Comparison of ENCODE assay signal across 7 mouse cellular contexts in genomic region chr11:98785214-98785613, GRCm38 (mm10). TPM values are rescaled to one million over a fixed set of nuclear protein-coding genes. Genes with fewer than 3 reads are reported as not detected.
DNase-seq lines count a peak whose midpoint lies in the region; ATAC-seq and TF ChIP-seq lines count a peak whose summit lies in the region.

No protein-coding gene starts in this region.

- H3K36me3 ChIP-seq in myocyte (ENCODE audit: control insufficient read depth, insufficient read depth): no peaks in the 10 kb centered on the region

- no peak for ATAC-seq in monocyte, adult 5-6 weeks (replicated peaks; ENCODE audit: insufficient number of reproducible peaks, low FRiP score, low TSS enrichment, poor library complexity, severe bottlenecking)

- no peak overlapping the region for H3K4me3 ChIP-seq in myocyte

- no peak for TF ChIP-seq POLR2A in myocyte (IDR thresholded peaks at IDR 0.05; ENCODE audit: insufficient read length, low read depth)

- peak; percentile 28 for DNase-seq in urinary bladder, postnatal 14 days (ENCODE audit: low spot score)
- DNase-seq in urinary bladder, postnatal 10 days (ENCODE audit: low spot score): no peak
- peak; percentile 76 for DNase-seq in gastrocnemius, postnatal 25 days
- peak; percentile 25 to 30 for DNase-seq in kidney, adult 8-10 months
- DNase-seq in frontal cortex, postnatal 10 days (ENCODE audit: low spot score in 2 of 2): no peak

- H3K27me3 ChIP-seq in myocyte (ENCODE audit: control insufficient read depth, insufficient read depth, insufficient read length): no peaks in the 10 kb centered on the region

- H3K4me2 ChIP-seq in myocyte (ENCODE audit: low read depth): peak overlapping the region; percentile 99

- H3K79me2 ChIP-seq in myocyte (ENCODE audit: control insufficient read depth, insufficient read depth): no peaks in the 10 kb centered on the region

- H3ac ChIP-seq in myocyte (ENCODE audit: control insufficient read depth, insufficient read length): no peak overlapping the region

TF ChIP-seq in myocyte, 11 proteins besides CTCF, POLR2A, EP300 and RAD21:
- no peak for TF ChIP-seq CEBPB (IDR thresholded peaks at IDR 0.05; ENCODE audit: insufficient read depth, poor library complexity, severe bottlenecking)
- TF ChIP-seq TCF12 (IDR thresholded peaks at IDR 0.05; ENCODE audit: insufficient read depth, poor library complexity, severe bottlenecking): no peak
- no peak for TF ChIP-seq MYOG (IDR thresholded peaks at IDR 0.05; ENCODE audit: control insufficient read depth in 1 of 3, insufficient read depth in 1 of 3, insufficient read length in 2 of 3, low read depth in 2 of 3)
- TF ChIP-seq USF1 (IDR thresholded peaks at IDR 0.05; ENCODE audit: low read depth): no peak
- no peak for TF ChIP-seq REST (IDR thresholded peaks at IDR 0.05; ENCODE audit: insufficient read depth, insufficient read length)

RNA-seq across cellular contexts. Expression of gene Nr1d1, which starts 10.1 kb away (rescaled TPM):
- 100 to 1,000 TPM in 1 of 2 experiments, 10 to 100 TPM in 1; 98.0 to 119 TPM for total RNA-seq in gastrocnemius, postnatal 25 days (2021)
- polyA plus RNA-seq in myocyte (2012; fragmentation: generic; extraction: Trizol): 49.1 TPM
- total RNA-seq in monocyte, adult 5-6 weeks (2017): 0.68 to 4.7 TPM (median 1.9 TPM) in 3 replicates

RNA-seq across cellular contexts. Expression of gene Msl1, which starts 10.1 kb away (rescaled TPM):
- 10 to 100 TPM; 51.3 to 63.6 TPM for total RNA-seq in gastrocnemius, postnatal 25 days (2021)
- polyA plus RNA-seq in myocyte (2012; fragmentation: generic; extraction: Trizol): 35.6 TPM
- total RNA-seq in monocyte, adult 5-6 weeks (2017): 108 to 125 TPM (median 112 TPM) in 3 replicates

RNA-seq across cellular contexts. Expression of gene Casc3, which starts 19.5 kb away (rescaled TPM):
- 10 to 100 TPM; 13.9 to 15.0 TPM for total RNA-seq in gastrocnemius, postnatal 25 days (2021)
- 22.1 TPM for polyA plus RNA-seq in myocyte (2012; fragmentation: generic; extraction: Trizol)
- 47.5 to 51.5 TPM (median 49.5 TPM) in 3 replicates for total RNA-seq in monocyte, adult 5-6 weeks (2017)

RNA-seq across cellular contexts. Expression of gene Thra, which starts 44.8 kb away (rescaled TPM):
- total RNA-seq in gastrocnemius, postnatal 25 days (2021): 10 to 100 TPM; 75.4 to 89.1 TPM
- polyA plus RNA-seq in myocyte (2012; fragmentation: generic; extraction: Trizol): 68.9 TPM
- 3.4 to 5.4 TPM (median 4.3 TPM) in 3 replicates for total RNA-seq in monocyte, adult 5-6 weeks (2017)

RNA-seq across cellular contexts. Expression of gene Rapgefl1, which starts 51.4 kb away (rescaled TPM):
- total RNA-seq in gastrocnemius, postnatal 25 days (2021): under 1 TPM; 0.23 to 0.40 TPM
- 3.5 TPM for polyA plus RNA-seq in myocyte (2012; fragmentation: generic; extraction: Trizol)
- not detected in 3 replicates for total RNA-seq in monocyte, adult 5-6 weeks (2017)

Comparison
In these comparisons a context has a peak if more than half of its experiments do, and no peak if none do; other contexts are left out.
1. DNase-seq: peak in urinary bladder, postnatal 14 days (single experiment), gastrocnemius, postnatal 25 days (single experiment) and kidney, adult 8-10 months (2 of 2); none in urinary bladder, postnatal 10 days (single experiment) and frontal cortex, postnatal 10 days (0 of 2).
2. RNA of gene Nr1d1, which starts 10.1 kb away (total RNA-seq): 98.0 to 119 TPM in gastrocnemius, postnatal 25 days; 0.68 to 4.7 TPM in monocyte, adult 5-6 weeks; every median in the first group is over 10 times any median in the second.